In genomic region chr15:62294786-62295185, GRCm38 (mm10) we compare ENCODE assay signal across 8 mouse cellular contexts.
DNase-seq lines count a peak whose midpoint lies in the region; ATAC-seq and TF ChIP-seq lines count a peak whose summit lies in the region.
"Had no signal": no experiment of that assay in that cellular context is flagged by ENCODE, and none has a peak within 500 bp of the region (broad histone marks: within the 10 kb centered on the region; RNA-seq: fewer than 3 reads in every experiment).

No protein-coding gene starts in this region.

- ATAC-seq in heart, embryonic 14.5 days (ENCODE audit: insufficient number of reproducible peaks, insufficient read depth, low FRiP score, low read depth) = no peak
- ATAC-seq in lung, embryonic 15.5 days (ENCODE audit: borderline replicate concordance, extremely low read depth, low FRiP score, low TSS enrichment) = peak; percentile 31; the same call in 1 of the 2 replicates
- ATAC-seq in stomach, postnatal 0 days (ENCODE audit: low FRiP score, low TSS enrichment) = peak; percentile 68
- ATAC-seq in activated CD4-positive, CD25-positive, alpha-beta regulatory T cell, adult 4 months = no peak

- no peaks in the 10 kb centered on the region for H3K27me3 ChIP-seq in heart, embryonic 14.5 days (ENCODE audit: control insufficient read depth, insufficient read depth, low read length)
- H3K27me3 ChIP-seq in lung, embryonic 15.5 days = no peaks in the 10 kb centered on the region
- H3K27me3 ChIP-seq in stomach, postnatal 0 days (ENCODE audit: control insufficient read depth, insufficient read depth, low read length) = no peaks in the 10 kb centered on the region
- H3K27me3 ChIP-seq: hindbrain, embryonic 12.5 days had no signal

- TF ChIP-seq CTCF in stomach, postnatal 0 days (IDR thresholded peaks at IDR 0.05; ENCODE audit: low read depth) = no peak

- DNase-seq in heart, postnatal 36 days = no peak
- peak; percentile 20 for DNase-seq in ovary, adult 18-20 months (ENCODE audit: low spot score)
- DNase-seq in ovary, postnatal 10 days (ENCODE audit: low spot score) = no peak
- peak; percentile 27 for DNase-seq in stomach, postnatal 0 days (ENCODE audit: low spot score)

- no peak overlapping the region for H3K9ac ChIP-seq in heart, embryonic 14.5 days (ENCODE audit: low read length)
- no peak overlapping the region for H3K9ac ChIP-seq in lung, embryonic 15.5 days
- peak overlapping the region; percentile 23; the same call in 1 of the 2 replicates for H3K9ac ChIP-seq in stomach, postnatal 0 days (ENCODE audit: low read length)
- H3K9ac ChIP-seq: hindbrain, embryonic 12.5 days had no signal

- peak overlapping the region in 1 of 2 experiments; percentile 12; a peak in 1 of 4 replicates for H3K27ac ChIP-seq in heart, embryonic 14.5 days (replicated peaks in 1 of 2; ENCODE audit: control insufficient read depth in 1 of 2, insufficient read depth in 1 of 2, low read depth in 2 of 2, low read length in 2 of 2)
- H3K27ac ChIP-seq in lung, embryonic 15.5 days = peak overlapping the region; percentile 30
- H3K27ac ChIP-seq in stomach, postnatal 0 days (replicated peaks) = peak overlapping the region; percentile 79
- H3K27ac ChIP-seq: hindbrain, embryonic 12.5 days had no signal

- H3K9me3 ChIP-seq in heart, embryonic 14.5 days (ENCODE audit: control insufficient read depth, low read length) = no peaks in the 10 kb centered on the region
- H3K9me3 ChIP-seq in lung, embryonic 15.5 days = no peaks in the 10 kb centered on the region
- H3K9me3 ChIP-seq in stomach, postnatal 0 days (ENCODE audit: control insufficient read depth, low read length) = no peaks in the 10 kb centered on the region
- H3K9me3 ChIP-seq: hindbrain, embryonic 12.5 days had no signal

- WGBS in heart, embryonic 14.5 days = 20% methylated on average over 3 of the region's 3 CpGs
- 22% methylated on average over 3 of the region's 3 CpGs for WGBS in lung, embryonic 15.5 days
- 6% methylated on average over 3 of the region's 3 CpGs for WGBS in stomach, postnatal 0 days

- no peaks in the 10 kb centered on the region for H3K36me3 ChIP-seq in heart, embryonic 14.5 days (ENCODE audit: control insufficient read depth, insufficient read depth, low read length)
- no peaks in the 10 kb centered on the region for H3K36me3 ChIP-seq in lung, embryonic 15.5 days
- no peaks in the 10 kb centered on the region for H3K36me3 ChIP-seq in stomach, postnatal 0 days (ENCODE audit: control insufficient read depth, insufficient read depth, low read length)
- H3K36me3 ChIP-seq: hindbrain, embryonic 12.5 days had no signal

- H3K4me2 ChIP-seq in heart, embryonic 14.5 days (ENCODE audit: low read length) = peak overlapping the region; percentile 23; the same call in 1 of the 2 replicates
- H3K4me2 ChIP-seq in lung, embryonic 15.5 days = peak overlapping the region; percentile 37
- peak overlapping the region; percentile 34 for H3K4me2 ChIP-seq in stomach, postnatal 0 days (replicated peaks; ENCODE audit: low read depth)
- H3K4me2 ChIP-seq: hindbrain, embryonic 12.5 days had no signal

- H3K4me1 ChIP-seq in heart, embryonic 14.5 days (ENCODE audit: control insufficient read depth in 2 of 2, insufficient read depth in 2 of 2, low read length in 2 of 2) = peaks cover 6 to 12% of the 10 kb centered on the region in 2 experiments
- H3K4me1 ChIP-seq in lung, embryonic 15.5 days = peaks cover 12% of the 10 kb centered on the region
- H3K4me1 ChIP-seq in stomach, postnatal 0 days (replicated peaks; ENCODE audit: control insufficient read depth, insufficient read depth) = no peaks in the 10 kb centered on the region; the same call in 1 of the 2 replicates

- H3K4me3 ChIP-seq in heart, embryonic 14.5 days (ENCODE audit: control insufficient read depth in 1 of 2, insufficient read depth in 1 of 2, low read depth in 1 of 2, low read length in 2 of 2) = no peak overlapping the region
- H3K4me3 ChIP-seq in lung, embryonic 15.5 days = no peak overlapping the region
- H3K4me3 ChIP-seq in stomach, postnatal 0 days (ENCODE audit: low read depth, low read length) = no peak overlapping the region
- H3K4me3 ChIP-seq: hindbrain, embryonic 12.5 days had no signal

- intact Hi-C loops in heart, postnatal 36 days (cut with DNase I) = no loop called here

- no peak for TF ChIP-seq EP300 in stomach, postnatal 0 days (optimal IDR thresholded peaks at IDR 0.05)

Comparison
In these comparisons a context has a peak if more than half of its experiments do, and no peak if none do; other contexts are left out.
1. DNase-seq: peak in ovary, adult 18-20 months (single experiment) and stomach, postnatal 0 days (single experiment); none in heart, postnatal 36 days (0 of 2) and ovary, postnatal 10 days (single experiment).
2. ATAC-seq: peak in lung, embryonic 15.5 days (single experiment) and stomach, postnatal 0 days (single experiment); none in heart, embryonic 14.5 days (single experiment) and activated CD4-positive, CD25-positive, alpha-beta regulatory T cell, adult 4 months (single experiment).
3. Peak in every context shown above with its lines, with median percentiles within 50 percentile points of each other: H3K4me2 ChIP-seq.